Mouse (Mus musculus): ENCODE results near the gene Ehd2.
"Not testable (repeated sequence)": the region's sequence is repeated elsewhere in the genome, so short reads cannot be mapped to it uniquely, and the experiment has no call there.

The Ehd2 gene

GRCm38 (mm10) chr7:15945721-15946536, 21.4 kb downstream of the Ehd2 start, which contains the start of gene Nop53:
Gene Nop53, minus strand, starts transcription at chr7:15946074.
- peak; percentile 96 to 97 for DNase-seq

- no peak for DNase-seq
Measured at GRCm38 (mm10) chr7:15945211-15945610, 22.2 kb downstream of the Ehd2 start.

GRCm38 (mm10) chr7:15944311-15944710, 23.1 kb downstream of the Ehd2 start:
- DNase-seq = no peak

DNA sequence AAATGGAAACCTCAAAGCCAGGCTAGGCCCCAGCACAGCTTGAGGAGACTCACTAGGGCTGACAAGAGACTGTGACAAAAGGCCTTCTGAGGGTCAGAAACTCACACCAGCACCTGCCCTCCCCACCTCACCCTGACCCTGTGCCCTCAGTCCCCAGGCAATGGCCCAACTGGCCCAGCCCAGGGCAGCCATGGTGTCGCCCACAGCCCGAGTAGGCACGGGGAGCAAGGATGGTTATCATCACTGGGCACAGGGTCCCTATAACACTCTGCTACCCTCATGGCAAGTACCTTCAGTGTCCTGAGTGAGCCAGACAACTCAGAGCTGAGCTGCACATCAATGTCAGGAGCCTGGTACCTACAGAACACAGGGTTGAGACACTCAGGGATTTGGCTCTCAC, 28.7 kb downstream of the Ehd2 start:
- DNase-seq = no peak

GRCm38 (mm10) chr7:15937491-15937890, 29.9 kb downstream of the Ehd2 start:
- no peak for DNase-seq

DNA sequence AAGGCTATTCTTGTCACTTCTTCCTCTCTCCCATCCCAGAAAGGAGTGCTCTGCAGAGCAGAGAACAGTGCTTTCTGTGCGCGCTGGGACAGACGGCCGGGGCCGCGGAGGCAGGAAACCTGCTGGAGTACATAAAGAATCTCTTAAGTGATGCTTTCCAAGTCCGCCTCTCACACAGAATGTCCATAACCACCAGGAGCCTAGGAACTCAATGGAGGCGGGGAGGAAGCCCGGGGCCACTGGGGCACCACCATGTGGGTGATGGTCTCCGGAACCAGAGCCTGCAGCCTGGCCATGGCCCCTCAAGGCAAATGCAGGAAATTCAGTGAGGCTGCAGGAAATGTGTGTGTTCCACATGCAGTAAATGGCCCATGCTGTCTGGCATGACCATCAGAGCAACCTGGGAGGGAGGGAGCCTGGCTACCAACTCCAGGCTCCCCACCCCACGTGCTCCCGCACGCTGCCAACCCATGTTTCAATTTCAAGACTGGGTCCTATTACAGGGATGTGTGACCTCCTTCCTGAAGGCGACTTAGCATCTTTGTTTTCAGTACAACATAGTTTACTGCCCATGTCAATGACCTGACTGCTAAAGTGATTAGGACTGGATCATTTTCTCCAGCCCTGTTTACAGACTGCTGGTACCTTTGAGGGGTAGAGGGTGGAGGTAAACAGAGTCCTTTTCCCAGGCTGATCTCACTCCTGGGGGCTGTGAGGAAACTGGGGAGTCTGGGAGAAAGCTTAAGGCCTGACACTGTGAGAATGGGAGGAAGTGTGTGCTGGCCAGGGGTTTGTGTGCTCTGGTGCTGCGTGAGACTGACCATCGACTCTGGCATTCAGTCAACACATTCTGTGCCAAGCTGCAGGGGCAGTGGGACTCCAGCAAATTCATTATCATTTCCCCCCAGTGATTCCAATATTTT, 33.7 kb downstream of the Ehd2 start:
- DNase-seq = peak in 1 of 2 experiments; percentile 51

DNA sequence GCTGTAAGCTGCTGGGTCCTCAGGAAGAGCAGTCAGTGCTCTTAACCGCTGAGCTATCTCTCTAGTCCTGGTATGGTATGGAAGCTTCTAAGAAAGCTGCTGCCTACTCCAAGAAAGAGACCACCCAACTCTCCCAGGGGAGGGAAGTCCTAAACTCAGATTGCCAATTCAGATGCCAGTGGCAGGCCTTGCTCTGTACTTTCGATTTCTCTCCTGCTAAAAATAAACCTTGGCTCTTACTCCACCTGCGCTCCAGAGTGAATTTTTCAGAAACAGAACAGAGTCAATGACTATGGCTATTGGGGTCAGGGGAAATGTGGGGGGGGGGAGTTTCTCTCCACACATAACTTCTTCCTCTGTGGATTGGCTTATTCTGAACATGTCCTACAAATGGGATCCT, 35.7 kb downstream of the Ehd2 start:
- DNase-seq = no peak

DNA sequence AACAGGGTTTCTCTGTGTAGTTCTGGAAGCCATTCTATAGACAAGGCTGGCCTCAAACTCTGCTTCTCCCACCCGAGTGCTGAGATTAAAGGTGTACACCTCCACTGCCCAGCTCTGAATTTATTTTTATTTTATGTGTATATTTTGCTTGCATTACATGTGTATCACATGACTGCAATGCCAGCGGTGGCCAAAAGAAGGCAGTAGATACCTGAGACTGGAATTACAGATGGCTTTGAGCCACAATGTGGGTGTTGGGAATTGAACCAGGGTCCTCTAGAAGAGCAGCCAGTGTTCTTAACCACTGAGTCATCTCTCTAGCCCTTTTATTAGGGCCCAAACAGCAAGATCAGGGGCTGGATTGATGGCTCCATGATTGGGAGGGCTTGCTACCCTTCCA, 36.8 kb downstream of the Ehd2 start:
- no peak for DNase-seq

- peak; percentile 61 to 89 for DNase-seq
Measured at GRCm38 (mm10) chr7:15929910-15930309, 37.5 kb downstream of the Ehd2 start.

DNA sequence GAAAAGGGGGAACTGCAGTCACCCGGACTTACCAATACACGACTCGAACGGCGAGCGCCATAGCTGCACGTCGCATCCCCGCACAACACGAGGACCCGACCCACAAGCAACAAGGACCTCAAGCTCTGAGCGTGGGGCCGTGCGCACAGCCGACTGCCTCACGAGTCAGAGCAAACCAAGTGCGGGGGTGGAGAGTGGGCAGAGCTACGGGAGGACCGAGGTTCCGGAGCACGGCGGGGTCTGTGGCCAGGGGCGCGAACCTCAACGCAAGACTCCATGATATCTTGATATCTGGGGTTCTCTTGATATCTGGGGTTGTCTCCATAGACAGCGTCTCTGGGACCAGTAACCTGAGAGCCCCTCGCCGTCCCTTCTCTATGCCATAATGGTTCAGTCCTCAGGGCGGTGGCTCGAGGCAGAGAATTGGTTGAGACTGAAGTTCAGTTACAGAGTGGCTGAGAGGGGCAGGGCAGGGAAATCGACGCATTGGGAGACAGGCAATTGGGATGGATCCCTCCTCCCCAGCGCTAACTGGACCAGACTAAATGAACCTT, 45.1 kb downstream of the Ehd2 start, which contains the start of gene Selenow:
Gene Selenow, minus strand, starts transcription at position 183 of the 554 bp plus-strand sequence.
- peak; percentile 88 to 91 for DNase-seq

DNA sequence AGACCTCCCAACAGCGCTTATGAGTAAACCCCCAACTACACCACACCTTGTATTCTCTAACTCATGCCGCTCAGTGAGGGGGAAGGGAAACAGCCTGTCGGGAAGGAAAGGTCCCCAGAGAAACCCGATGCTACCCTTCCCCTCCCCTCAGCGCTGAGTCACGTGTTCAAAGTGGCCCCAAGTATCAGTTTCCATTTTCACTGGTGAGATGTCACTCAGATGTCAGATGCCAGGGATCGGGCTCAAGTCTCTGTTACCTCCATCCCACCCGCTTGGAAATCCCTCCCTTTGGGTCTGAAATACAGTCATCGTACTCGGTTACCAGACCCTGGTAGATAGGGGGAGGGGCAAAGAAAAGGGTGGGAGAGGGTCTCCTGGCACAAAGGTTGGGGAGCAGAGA, 45.6 kb downstream of the Ehd2 start:
- peak in 1 of 2 experiments; percentile 30 for DNase-seq

DNA sequence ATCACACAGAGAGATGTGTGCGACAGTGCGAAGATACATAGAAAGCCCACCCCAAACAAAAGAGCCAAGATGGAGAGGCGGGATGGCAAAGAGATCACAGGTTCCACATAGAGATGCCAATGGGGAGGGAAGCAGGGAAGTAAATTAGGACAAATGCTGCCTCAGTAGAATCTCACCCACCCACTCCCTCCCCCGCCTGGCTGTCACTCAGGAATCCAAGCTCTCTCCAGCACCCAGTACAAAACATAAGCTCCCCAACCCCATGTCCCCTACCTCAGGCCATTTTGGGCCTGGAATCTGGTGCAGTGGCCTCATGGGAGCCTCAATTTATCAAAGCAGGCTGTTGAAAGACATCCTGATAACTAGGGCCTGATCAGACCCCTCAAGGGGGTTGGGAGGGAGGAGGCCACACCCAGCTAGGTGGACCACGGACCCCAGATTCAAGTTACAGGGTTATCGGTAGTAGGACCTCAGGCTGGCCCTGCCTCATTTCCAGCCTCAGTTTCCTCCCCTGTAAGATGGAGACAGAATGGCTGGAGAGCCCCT, 46.6 kb downstream of the Ehd2 start:
- no peak for DNase-seq

- no peak for DNase-seq
Measured at GRCm38 (mm10) chr7:15919947-15920346, 47.4 kb downstream of the Ehd2 start.

DNA sequence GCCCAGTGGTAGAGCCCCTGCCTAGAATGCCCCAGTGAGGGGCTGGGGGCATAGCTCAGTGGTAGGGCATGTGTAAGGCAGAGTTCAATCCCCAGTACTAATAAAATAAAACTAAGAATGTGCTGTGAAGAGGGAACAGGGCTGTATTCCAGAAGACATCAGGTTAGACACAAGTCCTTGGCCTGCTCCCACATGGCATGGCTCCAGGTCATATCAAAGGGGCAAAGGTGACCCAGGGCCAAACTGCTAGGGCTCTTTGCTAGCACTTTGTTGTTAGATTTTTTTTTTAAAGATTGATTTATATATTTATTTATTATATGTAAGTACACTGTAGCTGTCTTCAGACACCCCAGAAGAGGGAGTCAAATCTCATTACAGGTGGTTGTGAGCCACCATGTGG, 49.0 kb downstream of the Ehd2 start:
- DNase-seq = peak; percentile 16 to 46

- DNase-seq = no peak
Measured at GRCm38 (mm10) chr7:15916996-15917395, 50.4 kb downstream of the Ehd2 start.

GRCm38 (mm10) chr7:15916134-15916723, 51.1 kb downstream of the Ehd2 start:
- no peak for DNase-seq

- DNase-seq = not testable (repeated sequence)
Measured at GRCm38 (mm10) chr7:15915695-15916094, 51.7 kb downstream of the Ehd2 start.

GRCm38 (mm10) chr7:15914751-15915150, 52.6 kb downstream of the Ehd2 start:
- no peak for DNase-seq

GRCm38 (mm10) chr7:15914252-15914651, 53.1 kb downstream of the Ehd2 start:
- peak in 1 of 2 experiments; percentile 61 for DNase-seq

- peak; percentile 63 to 85 for DNase-seq
Measured at GRCm38 (mm10) chr7:15912183-15912582, 55.2 kb downstream of the Ehd2 start.

DNA sequence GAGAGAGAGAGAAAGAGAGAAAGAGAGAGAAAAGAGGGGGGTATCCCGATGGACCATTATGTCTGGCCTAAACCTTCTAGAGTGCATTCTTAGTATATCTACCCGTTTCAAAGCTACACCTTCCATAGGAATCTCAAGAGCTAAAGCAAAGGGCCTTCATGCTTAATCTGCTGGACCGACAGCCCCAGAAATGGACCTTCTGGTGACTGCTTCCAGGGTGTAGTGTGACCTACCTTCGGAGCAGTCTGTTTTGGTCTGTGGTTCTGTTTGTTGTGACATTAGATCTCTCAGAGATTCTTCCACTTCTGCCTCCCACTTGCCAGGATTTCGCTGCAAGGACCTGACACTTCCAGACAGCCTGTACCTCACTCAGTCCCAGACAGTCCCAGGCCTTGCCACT, 56.8 kb downstream of the Ehd2 start:
- DNase-seq = no peak

DNA sequence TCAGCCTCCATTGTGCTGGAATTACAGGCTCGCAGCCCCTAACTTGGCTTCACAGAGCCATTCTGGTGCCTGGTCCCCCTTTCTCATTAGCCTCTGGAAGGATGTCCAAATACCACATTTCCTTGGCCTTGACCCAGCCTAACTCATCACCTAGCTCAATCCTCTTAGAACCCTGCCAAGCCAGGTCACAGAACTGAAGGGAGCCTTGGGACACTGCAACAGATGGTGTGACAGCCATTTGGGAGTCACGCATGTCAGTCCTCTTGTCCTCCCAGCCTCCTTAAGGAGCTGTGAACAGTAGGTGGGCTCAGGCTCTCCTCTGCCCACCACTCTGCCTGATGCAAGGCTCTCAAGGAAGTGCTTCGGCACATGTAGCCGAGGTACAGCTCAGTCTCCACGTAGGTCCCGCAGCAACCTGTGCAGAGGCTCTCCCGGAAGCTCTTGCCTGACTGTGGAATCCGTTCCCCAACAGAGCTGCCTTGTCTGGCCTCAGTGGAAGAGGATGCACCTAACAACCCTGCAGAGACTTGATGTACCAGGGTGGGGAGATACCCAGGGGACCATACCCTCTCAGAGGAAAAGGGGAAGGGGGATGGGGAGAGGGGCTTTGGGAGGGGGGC, 59.3 kb downstream of the Ehd2 start:
- no peak for DNase-seq

All from kidney, postnatal 36 days (tissue).